Mouse (Mus musculus): Measurements from ENCODE around the gene Prkcd.
"Not testable (repeated sequence)": the region's sequence is repeated elsewhere in the genome, so short reads cannot be mapped to it uniquely, and the experiment has no call there.

Gene Prkcd

GRCm38 (mm10) chr14:30607696-30608095 is 18.3 kb downstream of the Prkcd start:
- DNase-seq (ENCODE audit: low spot score): no peak

GRCm38 (mm10) chr14:30606817-30607216 is 19.2 kb downstream of the Prkcd start:
- no peak for DNase-seq (ENCODE audit: low spot score)

GRCm38 (mm10) chr14:30597142-30597541 is 28.9 kb downstream of the Prkcd start:
- DNase-seq (ENCODE audit: low spot score): no peak

- DNase-seq (ENCODE audit: low spot score): no peak
Measured at GRCm38 (mm10) chr14:30596407-30596806, 29.6 kb downstream of the Prkcd start.

- no peak for DNase-seq (ENCODE audit: low spot score)
Measured at GRCm38 (mm10) chr14:30595576-30596313, 30.3 kb downstream of the Prkcd start.

GRCm38 (mm10) chr14:30594092-30594695 is 31.8 kb downstream of the Prkcd start:
- DNase-seq (ENCODE audit: low spot score): no peak

- no peak for DNase-seq (ENCODE audit: low spot score)
Measured at GRCm38 (mm10) chr14:30593279-30594091, 32.5 kb downstream of the Prkcd start.

- peak; percentile 62 for DNase-seq (ENCODE audit: low spot score)
Measured at GRCm38 (mm10) chr14:30591417-30591816, 34.6 kb downstream of the Prkcd start.

- no peak for DNase-seq (ENCODE audit: low spot score)
Measured at GRCm38 (mm10) chr14:30590918-30591317, 35.1 kb downstream of the Prkcd start.

GRCm38 (mm10) chr14:30590041-30590645 is 35.9 kb downstream of the Prkcd start:
- DNase-seq (ENCODE audit: low spot score): no peak

- no peak for DNase-seq (ENCODE audit: low spot score)
Measured at GRCm38 (mm10) chr14:30586780-30587461, 39.1 kb downstream of the Prkcd start.

GRCm38 (mm10) chr14:30585323-30585722 is 40.7 kb downstream of the Prkcd start:
- DNase-seq (ENCODE audit: low spot score): no peak

- no peak for DNase-seq (ENCODE audit: low spot score)
Measured at GRCm38 (mm10) chr14:30584497-30585251, 41.3 kb downstream of the Prkcd start.

GRCm38 (mm10) chr14:30584077-30584476 is 41.9 kb downstream of the Prkcd start:
- no peak for DNase-seq (ENCODE audit: low spot score)

GRCm38 (mm10) chr14:30581238-30581637 is 44.8 kb downstream of the Prkcd start:
- DNase-seq (ENCODE audit: low spot score): no peak

- no peak for DNase-seq (ENCODE audit: low spot score)
Measured at GRCm38 (mm10) chr14:30579882-30580281, 46.1 kb downstream of the Prkcd start.

- no peak for DNase-seq (ENCODE audit: low spot score)
Measured at GRCm38 (mm10) chr14:30579180-30579579, 46.8 kb downstream of the Prkcd start.

GRCm38 (mm10) chr14:30577303-30578062 is 48.5 kb downstream of the Prkcd start:
- DNase-seq (ENCODE audit: low spot score): not testable (repeated sequence)

GRCm38 (mm10) chr14:30576260-30576659 is 49.8 kb downstream of the Prkcd start:
- no peak for DNase-seq (ENCODE audit: low spot score)

- DNase-seq (ENCODE audit: low spot score): no peak
Measured at GRCm38 (mm10) chr14:30575791-30576190, 50.2 kb downstream of the Prkcd start.

All from ovary, adult 18-20 months (tissue).